Mouse (Mus musculus) brain, adult 2 months (tissue): ENCODE data around the gene Syngr3.

Experiments used
- DNase-seq: peaks from one replicate; pipeline ENCODE4 v3.0.0; 2011; ENCODE audit warnings: low read depth, low spot score

Syngr3 gene

DNA sequence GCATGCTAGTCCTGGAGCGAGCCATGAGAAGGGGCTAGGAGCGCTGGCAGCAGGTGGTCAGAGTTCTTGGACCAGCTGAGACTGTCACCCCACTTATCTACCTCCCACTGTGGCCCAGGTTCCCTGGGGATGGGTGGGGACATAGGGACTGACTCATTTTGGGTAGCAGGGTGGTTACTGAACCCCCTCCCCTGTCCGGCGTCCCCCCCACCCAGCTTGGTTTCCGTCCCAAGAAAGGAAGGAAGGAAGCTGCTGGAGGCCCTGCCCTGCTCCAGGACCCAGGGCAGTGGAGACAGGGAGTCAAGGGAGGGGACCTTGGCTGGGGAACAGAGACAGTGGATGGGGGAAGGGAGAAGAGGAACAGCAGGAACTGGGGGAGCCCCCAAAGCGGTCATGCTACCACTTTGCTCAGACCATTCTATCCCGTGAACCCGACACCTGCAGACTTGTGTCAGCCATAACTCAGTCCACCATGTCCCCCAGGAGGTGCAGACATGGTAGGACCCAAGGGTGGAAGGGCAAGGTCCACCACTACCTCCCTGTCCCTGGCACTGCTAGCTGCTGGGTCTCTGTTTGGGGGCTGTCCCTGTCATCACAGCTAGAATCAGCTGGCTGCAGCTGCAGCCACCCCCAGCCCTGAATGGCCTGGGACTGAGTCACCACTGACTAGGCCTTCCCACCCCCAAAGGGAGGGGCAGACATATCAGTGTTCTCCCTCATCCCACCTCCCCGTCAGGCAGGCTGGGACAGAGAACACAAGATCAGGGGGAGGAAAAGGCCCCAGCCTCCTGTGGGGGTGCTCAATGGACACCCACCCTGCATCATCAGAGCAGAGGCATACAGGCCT is 44.7 kb downstream of the Syngr3 start:
- DNase-seq = peak; percentile 77

DNA sequence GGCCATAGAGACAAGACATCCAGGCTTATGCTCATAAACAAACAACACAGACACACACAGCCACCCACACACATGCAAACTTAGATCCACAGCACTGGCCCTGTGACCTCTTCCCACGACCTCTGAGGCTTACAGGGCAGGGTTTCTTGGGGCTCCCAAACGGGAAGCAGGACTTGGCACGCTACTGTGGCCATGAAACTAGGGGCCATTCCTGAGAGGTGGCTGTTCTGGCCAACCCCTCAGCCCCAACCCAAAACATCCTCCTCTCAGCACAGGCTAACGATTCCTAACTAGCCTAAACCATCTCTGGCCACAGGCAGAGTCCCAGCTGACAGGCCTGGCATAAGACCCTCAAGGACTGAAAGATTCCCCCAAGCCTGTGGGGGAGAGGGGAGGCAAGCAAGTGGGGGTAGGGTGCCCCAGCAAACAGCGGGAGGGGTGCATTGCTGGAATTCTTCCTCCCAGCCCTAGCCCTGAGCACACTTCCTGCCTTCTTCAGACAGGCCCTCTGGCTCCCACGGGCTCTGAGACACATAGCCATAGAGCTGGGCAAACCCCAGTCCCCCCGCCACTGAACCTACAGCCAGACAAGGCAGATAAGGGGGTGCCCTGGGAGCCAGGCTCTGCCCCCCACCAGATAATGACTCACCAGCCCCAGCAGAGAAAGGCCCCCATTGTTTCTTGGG is 45.6 kb downstream of the Syngr3 start:
- DNase-seq = no peak

DNA sequence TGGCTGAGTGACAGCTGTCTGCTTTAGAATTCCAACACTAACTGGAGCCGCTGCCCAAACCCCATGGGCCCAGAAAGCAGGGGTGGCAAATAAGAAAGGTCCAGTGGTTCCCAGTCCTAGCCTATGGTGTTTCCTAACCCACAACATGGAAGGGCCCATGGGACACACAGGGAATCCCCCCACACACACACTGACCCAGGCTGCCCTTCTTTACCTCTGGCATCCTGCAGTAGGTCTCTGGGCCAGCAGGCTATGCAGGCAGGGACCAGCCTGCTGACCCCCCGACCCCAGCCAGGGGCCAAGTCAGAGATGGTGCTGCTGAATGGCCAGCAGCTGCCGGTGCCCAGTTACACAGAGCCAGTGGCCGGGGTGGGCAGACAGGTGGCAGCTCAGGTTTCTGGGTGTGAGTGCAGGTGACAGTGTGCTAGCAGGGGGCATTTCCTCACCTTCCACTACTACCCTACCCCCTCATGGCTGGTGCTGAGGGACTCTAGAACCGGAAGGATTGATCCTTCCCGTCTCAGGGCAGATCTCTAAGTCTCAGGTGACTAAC is 46.9 kb downstream of the Syngr3 start:
- DNase-seq = no peak

DNA sequence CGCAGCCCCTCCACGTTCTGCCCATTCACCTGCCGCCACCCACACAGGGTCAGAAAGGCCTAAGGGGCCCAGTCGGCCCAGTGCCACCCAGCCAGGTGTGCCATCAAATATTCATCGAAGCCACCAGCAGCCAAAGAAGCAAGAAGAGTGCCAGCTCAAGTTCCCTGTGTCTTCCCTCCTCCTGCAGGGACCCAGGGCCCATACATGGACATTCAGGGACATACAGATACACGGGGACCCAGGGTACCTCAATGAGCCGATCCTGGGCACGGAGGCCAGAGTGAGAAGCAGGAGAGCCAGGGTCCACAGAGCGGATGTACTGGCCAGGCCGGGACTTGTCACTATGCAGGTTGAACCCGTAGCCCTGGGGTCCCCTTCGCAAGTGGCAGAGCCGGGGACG is 47.8 kb downstream of the Syngr3 start:
- no peak for DNase-seq

DNA sequence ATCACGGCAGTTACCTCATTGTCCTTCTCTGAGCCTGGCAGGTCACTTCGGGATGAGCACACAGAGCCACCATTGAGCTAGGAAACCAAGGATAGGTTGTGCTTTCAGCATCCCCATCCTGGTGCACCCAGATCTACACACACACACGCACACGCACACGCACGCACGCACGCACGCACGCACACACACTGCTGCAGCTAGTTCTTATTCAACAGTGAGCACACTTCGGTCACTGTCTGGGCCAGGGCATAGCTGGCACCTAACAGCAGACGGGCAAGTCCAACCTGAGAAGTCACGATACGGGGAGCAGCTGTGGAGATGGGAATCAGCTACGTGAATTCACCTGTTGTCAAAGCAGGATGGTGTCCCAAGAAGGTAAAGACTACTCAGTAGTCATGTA is 49.2 kb downstream of the Syngr3 start:
- DNase-seq = no peak

DNA sequence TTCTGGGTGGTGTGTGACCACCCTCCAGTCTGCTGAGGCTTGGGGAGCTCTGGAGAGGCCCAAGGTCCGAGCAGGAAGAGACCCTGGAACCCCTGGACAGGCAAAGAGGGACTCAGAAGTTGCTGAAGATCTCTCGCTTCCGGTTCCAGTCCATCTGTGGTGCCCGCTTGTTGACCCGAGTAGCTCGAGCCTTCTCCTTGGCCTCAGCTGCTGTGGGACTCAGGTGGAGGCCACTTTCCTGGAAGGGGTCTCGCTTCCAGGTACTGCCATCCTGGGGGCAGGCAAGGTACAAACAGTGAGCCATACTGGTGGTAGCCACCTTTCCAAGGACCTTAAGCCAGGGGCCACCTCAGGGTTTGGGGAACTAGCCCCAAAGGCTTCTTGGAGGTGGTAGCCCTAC is 49.6 kb downstream of the Syngr3 start:
- DNase-seq = no peak

DNA sequence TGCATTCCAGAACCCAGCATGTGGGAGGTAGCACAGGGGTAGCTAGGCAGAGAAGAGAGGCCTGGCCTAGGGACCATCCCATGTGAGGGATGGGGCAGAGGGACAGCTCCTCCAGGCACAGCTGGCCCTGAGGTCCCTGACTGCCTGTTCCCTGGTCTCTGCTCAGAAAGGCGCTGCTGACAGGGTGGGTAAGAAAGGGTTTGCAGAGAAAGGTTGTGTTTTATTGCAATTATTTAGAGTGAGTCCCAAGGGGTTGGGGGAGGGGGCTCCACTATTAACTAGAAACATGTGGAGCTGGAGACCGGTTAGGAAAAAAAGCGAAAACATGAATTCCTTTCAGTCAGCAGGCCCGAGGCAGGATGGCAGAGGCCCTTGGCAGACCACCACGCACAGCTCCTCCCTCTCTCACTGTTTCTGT is 50.2 kb downstream of the Syngr3 start:
- DNase-seq = no peak

DNA sequence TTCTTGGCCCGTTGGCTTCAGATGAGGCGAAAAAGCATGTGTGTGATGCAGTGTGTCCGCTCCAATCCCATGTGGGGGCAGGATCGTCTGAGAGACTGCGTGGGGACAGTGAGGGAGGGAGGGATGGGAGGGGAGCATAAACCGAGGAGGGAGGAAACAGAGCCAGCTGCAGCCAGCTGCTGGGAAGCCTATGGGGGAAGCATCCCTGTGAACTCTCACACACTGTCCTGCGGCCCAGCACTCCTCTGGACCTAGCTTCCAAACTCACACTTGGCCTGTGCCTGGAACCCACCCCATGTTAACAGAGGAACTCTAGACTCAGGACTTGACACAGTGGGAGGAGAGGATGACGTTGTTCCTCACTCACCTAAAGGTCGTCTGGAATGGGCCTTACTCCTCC is 50.9 kb downstream of the Syngr3 start:
- no peak for DNase-seq

DNA sequence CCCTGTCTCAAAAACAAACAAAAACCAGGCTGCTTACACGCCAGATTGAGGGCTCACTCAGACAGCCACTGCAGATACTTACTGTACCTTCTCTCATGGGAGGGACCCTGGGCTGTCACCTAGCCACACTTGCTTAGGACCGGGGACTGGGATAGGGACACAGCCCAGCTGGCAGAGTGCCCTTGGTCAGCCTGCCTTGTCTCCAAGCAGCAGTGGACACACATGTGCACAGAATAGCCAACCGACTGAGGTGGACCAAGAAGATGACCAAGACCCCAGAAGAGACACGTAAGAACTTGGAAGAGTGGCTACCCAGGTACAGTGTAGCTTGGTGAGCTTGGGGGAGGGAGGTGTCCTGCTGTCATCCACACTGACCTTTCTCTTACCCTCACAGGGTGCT is 51.5 kb downstream of the Syngr3 start:
- no peak for DNase-seq

DNA sequence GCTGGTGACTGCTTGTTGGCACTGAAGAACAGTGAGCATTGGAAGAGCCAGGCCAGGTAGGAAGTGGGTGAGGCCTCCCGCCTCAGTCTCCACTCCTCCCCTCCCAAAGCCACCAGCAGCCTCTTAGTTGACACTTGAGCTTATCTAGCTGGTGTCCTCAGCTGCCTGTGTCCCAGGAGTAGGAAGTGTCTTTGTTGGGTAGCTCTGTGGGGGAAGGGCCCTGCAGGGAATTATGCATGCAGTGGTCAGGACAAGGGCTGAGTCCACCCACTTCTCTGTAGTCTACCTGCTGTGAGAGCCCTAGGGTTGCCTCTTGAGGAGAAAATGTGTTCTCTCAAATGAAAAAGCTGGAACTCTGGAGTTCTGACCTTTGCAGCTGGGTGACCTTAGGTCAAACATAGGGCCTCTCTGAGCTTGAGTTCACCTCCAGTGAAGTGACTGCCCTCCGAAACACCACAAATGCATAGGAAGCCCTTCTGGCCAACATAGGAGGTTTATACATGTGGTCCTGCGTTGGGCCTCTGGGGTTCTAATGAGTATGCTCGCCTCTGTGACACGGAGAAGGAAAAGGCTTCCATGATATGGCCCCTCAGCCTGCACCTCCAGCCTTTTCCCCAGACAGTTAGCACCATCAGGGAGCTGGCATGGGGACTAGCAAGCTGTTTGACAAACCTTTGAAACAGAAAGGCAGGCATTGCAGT is 52.8 kb downstream of the Syngr3 start:
- no peak for DNase-seq

DNA sequence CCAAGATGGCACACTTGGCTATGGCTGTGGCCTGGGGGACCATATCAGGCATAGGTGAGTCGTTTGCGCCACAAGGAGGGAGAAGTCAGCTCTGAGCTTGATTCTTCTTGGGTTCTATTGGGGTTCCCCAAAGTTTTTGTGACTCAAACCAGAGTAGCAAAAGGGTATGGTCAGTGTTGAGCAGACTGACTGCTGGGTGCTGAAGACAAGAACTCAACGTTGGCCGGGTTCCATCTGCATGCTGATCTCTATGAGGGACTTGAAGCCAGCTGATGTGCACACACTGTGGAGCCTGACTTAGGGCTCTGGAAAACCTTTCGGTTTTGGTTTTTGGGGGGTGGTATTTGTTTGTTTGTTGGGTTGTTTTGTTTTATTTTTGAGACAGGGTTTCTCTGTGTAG is 54.1 kb downstream of the Syngr3 start:
- no peak for DNase-seq
